Mouse (Mus musculus) heart, adult 2 months (tissue): ENCODE measurements at regions not wholly inside any gene's neighbourhood (a gene's known extent, or its start where the extent isn't known, plus 50 kb on each side); places are given as distances from the start of the nearest gene placed in this dataset.

Source experiments
- CTCF ChIP-seq: fragments of 200-600 bp; IDR thresholded peaks from 2 replicates; pipeline ENCODE4 v1.8.1; 2022; ENCODE audit warnings: antibody characterized with exemption, mild to moderate bottlenecking, moderate library complexity
- POLR2A ChIP-seq: fragments of 200-500 bp; IDR thresholded peaks from 2 replicates; pipeline ENCODE4 v1.6.1; 2011; ENCODE audit warnings: mild to moderate bottlenecking, low read depth, low read length, control low read depth; ENCODE audit not compliant: insufficient read depth

- TF ChIP-seq CTCF (no peak), POLR2A (no peak)
These were observed 50.1 kb upstream of the 1700017B05Rik start for GRCm38 (mm10) chr9:57312521-57312920.
